In the genomic region with DNA sequence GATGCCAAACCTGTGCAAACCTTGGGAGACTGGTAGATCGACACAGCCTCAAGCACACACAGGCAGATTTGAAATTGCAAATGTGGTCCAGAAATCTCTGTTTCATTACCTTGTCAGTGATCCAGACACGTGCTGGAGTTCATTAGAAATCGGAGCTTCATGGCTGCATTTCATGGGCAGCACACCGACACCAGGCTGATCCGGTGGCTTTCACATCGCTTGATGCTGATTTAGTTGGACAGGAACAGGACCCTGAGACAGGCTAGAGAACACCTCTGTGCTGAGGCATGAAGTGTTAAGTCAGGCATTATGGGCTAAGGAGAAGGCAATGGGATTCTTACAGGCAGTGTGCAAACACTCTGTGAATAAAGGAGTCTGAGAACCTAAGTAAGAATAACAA, we compare ENCODE assay signal across 15 mouse cellular contexts.
"Had no signal": no experiment of that assay in that cellular context is flagged by ENCODE, and none has a peak within 500 bp of the region (broad histone marks: within the 10 kb centered on the region; RNA-seq: fewer than 3 reads in every experiment).

No protein-coding gene starts in this region.

- H3K9me3 ChIP-seq: limb, embryonic 12.5 days; limb, embryonic 15.5 days; megakaryocyte, embryonic 14.5 days; neural tube, embryonic 12.5 days had no signal

- H3K9ac ChIP-seq: limb, embryonic 12.5 days; limb, embryonic 15.5 days; liver, embryonic 14.5 days; liver, postnatal 0 days; lung, embryonic 14.5 days had no signal

- DNase-seq: kidney, postnatal 25 days; liver, postnatal 0 days; thymus, adult 2 months; thymus, postnatal 14 days; thymus, postnatal 4 days had no signal

- H3K4me2 ChIP-seq: liver, embryonic 11.5 days had no signal

- H3K36me3 ChIP-seq: limb, embryonic 12.5 days; limb, embryonic 15.5 days; neural tube, embryonic 12.5 days had no signal

- H3K4me3 ChIP-seq: layer of hippocampus, adult 2 months had no signal

- H3K27ac ChIP-seq: kidney, postnatal 0 days; layer of hippocampus, adult 2 months; limb, embryonic 12.5 days; limb, embryonic 15.5 days; liver, embryonic 14.5 days; macrophage; neural tube, embryonic 12.5 days had no signal
